Mouse (Mus musculus) embryonic facial prominence, embryonic 15.5 days (tissue): ENCODE data around the gene Hmx1. TPM values are rescaled to one million over a fixed set of nuclear protein-coding genes. Genes with fewer than 3 reads are reported as not detected.

Experiments
- ATAC-seq: fragments of 200-750 bp; cut with Nextera tagmentation; 2 replicates; pipeline ENCODE4 v1.8.0; 2017; ENCODE audit warnings: low read depth, moderate TSS enrichment; ENCODE audit not compliant: insufficient number of reproducible peaks, low FRiP score, low TSS enrichment
- H3K27ac ChIP-seq: fragments of 300-500 bp; sonication (generic); replicated peaks from 2 replicates; pipeline ENCODE4 v1.5.1; 2015; ENCODE audit warnings: mild to moderate bottlenecking, inconsistent platforms
- H3K27me3 ChIP-seq: fragments of 300-500 bp; sonication (generic); 2 replicates; pipeline ENCODE4 v1.6.1; 2015; ENCODE audit warnings: inconsistent platforms
- H3K36me3 ChIP-seq: fragments of 300-500 bp; sonication (generic); 2 replicates; pipeline ENCODE4 v1.6.1; 2015; ENCODE audit warnings: mild to moderate bottlenecking, inconsistent platforms
- H3K4me1 ChIP-seq: fragments of 300-500 bp; sonication (generic); 2 replicates; pipeline ENCODE4 v1.6.1; 2015; ENCODE audit warnings: inconsistent platforms
- H3K4me2 ChIP-seq: fragments of 300-500 bp; sonication (generic); replicated peaks from 2 replicates; pipeline ENCODE4 v1.6.1; 2015; ENCODE audit warnings: mild to moderate bottlenecking, inconsistent platforms
- H3K4me3 ChIP-seq: fragments of 300-500 bp; sonication (generic); replicated peaks from 2 replicates; pipeline ENCODE4 v1.5.1; 2015; ENCODE audit warnings: mild to moderate bottlenecking, inconsistent platforms
- H3K9ac ChIP-seq: fragments of 300-500 bp; sonication (generic); 2 replicates; pipeline ENCODE4 v1.6.1; 2015; ENCODE audit warnings: inconsistent platforms
- H3K9me3 ChIP-seq: fragments of 300-500 bp; sonication (generic); replicated peaks from 2 replicates; pipeline ENCODE4 v1.6.1; 2016; ENCODE audit warnings: inconsistent platforms
- WGBS: fragments of 180-500 bp; shearing (Covaris S2); methylation state at CpG from one replicate; pipeline ENCODE4 v1.1.7; 2015; 5-methylcytosine and 5-hydroxymethylcytosine counted together
- polyA plus RNA-seq: library from polyadenylated mRNA; unstranded; fragments of >200 nt; fragmentation: Nextera tagmentation; extraction: Ambion mirVana; gene quantifications from 2 replicates; pipeline ENCODE4 v1.2.1, GENCODE M21; 2015

Gene Hmx1
- polyA plus RNA-seq, 1 experiment from 2014 or later, result 1.7 TPM

- peaks cover 29% of the 10 kb centered on the region for H3K4me1 ChIP-seq
- peak overlapping the region; percentile 86 for H3K4me2 ChIP-seq
- H3K27ac ChIP-seq, result no peak overlapping the region
- ATAC-seq, result no peak
- H3K9me3 ChIP-seq, result no peaks in the 10 kb centered on the region
- 11% methylated on average over 11 of the region's 11 CpGs for WGBS
- H3K36me3 ChIP-seq, result no peaks in the 10 kb centered on the region
- H3K9ac ChIP-seq, result no peak overlapping the region
- peaks cover 100% of the 10 kb centered on the region for H3K27me3 ChIP-seq
- H3K4me3 ChIP-seq, result peak overlapping the region; percentile 55
These were observed 533 bp downstream of the Hmx1 start for GRCm38 (mm10) chr5:35389441-35389840.

DNA sequence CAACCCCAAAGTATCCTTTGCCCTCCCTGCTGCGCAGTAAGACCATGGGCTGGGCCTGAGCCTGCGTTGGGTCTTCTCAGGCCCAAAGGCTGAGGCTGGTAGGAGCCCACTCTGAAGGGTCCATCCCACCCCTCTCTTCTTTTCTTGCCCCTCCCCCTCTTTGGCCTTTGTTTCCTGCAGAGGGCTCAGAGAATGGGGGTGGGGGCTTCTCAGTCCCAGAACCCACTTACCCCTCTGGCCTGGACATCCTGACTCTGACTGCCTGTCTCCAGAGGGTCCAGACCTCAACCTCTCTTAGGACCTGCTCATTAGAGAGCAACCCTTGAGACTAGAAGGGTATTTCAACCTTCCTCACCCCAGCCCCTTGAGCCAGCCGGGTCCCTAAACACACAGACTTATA lies 1.0 kb downstream of the Hmx1 start:
- Histone ChIP-seq H3K4me2 (no peak overlapping the region), H3K4me1 (peaks cover 29% of the 10 kb centered on the region), H3K9ac (no peak overlapping the region), H3K36me3 (no peaks in the 10 kb centered on the region), H3K4me3 (peak overlapping the region; percentile 55; the same call in 1 of the 2 replicates), H3K27ac (no peak overlapping the region), H3K9me3 (no peaks in the 10 kb centered on the region), H3K27me3 (peaks cover 100% of the 10 kb centered on the region)
- ATAC-seq, result no peak
- 28% methylated on average over 3 of the region's 3 CpGs for WGBS

DNA sequence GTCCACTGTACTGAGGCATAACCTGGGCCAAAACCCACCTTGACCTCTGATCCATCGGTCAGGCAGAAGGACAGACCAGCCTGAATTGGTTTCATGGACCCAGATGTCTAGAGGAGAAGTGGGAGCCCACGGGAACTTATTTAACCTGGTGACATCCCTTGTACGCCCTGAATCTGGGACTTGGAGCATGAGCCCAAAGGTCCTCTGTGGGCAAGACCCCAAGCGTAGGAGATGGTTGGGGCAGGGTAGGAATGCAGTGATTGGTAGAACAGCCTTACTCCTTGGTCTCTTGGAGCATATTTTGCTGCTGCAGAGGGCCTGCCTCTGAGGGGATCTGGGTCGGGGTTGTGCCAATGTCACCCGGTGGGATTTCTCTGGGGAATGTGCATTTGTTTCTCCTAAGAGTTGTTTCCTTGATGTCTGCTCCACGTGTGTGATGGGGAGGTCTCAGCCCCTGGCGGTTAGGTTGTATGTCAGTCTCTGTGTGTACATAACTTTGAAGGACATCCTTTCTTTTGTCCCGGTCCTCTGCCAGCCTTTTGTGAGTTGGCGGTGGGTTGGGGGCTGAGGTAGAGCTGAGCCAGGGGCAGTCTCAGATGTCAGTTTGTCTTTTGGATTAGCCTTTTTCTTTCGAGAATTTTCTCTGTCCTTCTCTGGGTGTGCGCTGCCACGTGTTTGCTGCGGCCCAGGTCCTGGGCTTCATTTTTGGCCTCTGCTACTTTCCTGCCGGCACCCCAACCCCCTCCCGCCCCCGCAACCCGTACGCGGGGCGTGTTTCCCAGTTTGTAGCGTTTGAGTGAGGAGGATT lies 2.1 kb downstream of the Hmx1 start:
- ATAC-seq, result no peak
- no peak overlapping the region for H3K27ac ChIP-seq
- no peaks in the 10 kb centered on the region for H3K36me3 ChIP-seq
- H3K9ac ChIP-seq, result no peak overlapping the region
- H3K27me3 ChIP-seq, result peaks cover 100% of the 10 kb centered on the region
- H3K4me1 ChIP-seq, result peaks cover 34% of the 10 kb centered on the region
- WGBS, result 4% methylated on average over 22 of the region's 22 CpGs
- H3K9me3 ChIP-seq, result no peaks in the 10 kb centered on the region
- H3K4me2 ChIP-seq, result peak overlapping the region; percentile 66
- H3K4me3 ChIP-seq, result peak overlapping the region; percentile 40

DNA sequence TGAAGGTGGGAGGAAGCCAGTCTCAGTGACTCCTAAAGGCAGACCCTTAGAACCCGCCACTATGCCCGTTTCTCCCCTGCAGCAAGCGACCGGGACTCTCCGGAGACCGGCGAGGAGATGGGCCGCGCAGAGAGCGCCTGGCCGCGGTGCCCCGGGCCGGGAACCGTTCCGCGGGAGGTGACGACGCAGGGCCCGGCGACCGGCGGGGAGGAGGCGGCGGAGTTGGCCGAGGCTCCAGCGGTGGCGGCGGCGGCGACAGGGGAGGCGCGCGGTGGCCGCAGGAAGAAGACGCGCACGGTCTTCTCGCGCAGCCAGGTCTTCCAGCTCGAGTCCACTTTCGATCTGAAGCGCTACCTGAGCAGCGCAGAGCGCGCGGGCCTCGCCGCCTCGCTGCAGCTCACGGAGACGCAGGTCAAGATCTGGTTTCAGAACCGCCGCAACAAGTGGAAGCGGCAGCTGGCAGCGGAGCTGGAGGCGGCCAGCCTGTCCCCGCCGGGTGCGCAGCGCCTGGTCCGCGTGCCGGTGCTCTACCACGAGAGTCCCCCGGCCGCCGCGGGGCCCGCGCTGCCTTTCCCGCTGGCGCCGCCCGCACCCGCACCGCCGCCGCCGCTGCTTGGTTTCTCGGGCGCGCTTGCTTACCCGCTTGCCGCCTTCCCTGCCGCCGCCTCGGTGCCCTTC lies 2.9 kb downstream of the Hmx1 start:
- H3K4me2 ChIP-seq, result peak overlapping the region; percentile 66
- WGBS, result 1% methylated on average over 88 of the region's 88 CpGs
- peaks cover 97% of the 10 kb centered on the region for H3K27me3 ChIP-seq
- no peak for ATAC-seq
- H3K4me3 ChIP-seq, result peak overlapping the region; percentile 40
- no peaks in the 10 kb centered on the region for H3K9me3 ChIP-seq
- peaks cover 35% of the 10 kb centered on the region for H3K4me1 ChIP-seq
- no peaks in the 10 kb centered on the region for H3K36me3 ChIP-seq
- H3K9ac ChIP-seq, result no peak overlapping the region
- no peak overlapping the region for H3K27ac ChIP-seq

- Histone ChIP-seq H3K27me3 (peaks cover 97% of the 10 kb centered on the region), H3K9me3 (no peaks in the 10 kb centered on the region), H3K36me3 (no peaks in the 10 kb centered on the region), H3K27ac (no peak overlapping the region), H3K4me3 (peak overlapping the region; percentile 40), H3K4me2 (peak overlapping the region; percentile 66), H3K4me1 (peaks cover 40% of the 10 kb centered on the region), H3K9ac (no peak overlapping the region)
- WGBS, result under 1% methylated on average over 37 of the region's 37 CpGs
- ATAC-seq, result no peak
These were observed 3.4 kb downstream of the Hmx1 start for GRCm38 (mm10) chr5:35392334-35392695.

DNA sequence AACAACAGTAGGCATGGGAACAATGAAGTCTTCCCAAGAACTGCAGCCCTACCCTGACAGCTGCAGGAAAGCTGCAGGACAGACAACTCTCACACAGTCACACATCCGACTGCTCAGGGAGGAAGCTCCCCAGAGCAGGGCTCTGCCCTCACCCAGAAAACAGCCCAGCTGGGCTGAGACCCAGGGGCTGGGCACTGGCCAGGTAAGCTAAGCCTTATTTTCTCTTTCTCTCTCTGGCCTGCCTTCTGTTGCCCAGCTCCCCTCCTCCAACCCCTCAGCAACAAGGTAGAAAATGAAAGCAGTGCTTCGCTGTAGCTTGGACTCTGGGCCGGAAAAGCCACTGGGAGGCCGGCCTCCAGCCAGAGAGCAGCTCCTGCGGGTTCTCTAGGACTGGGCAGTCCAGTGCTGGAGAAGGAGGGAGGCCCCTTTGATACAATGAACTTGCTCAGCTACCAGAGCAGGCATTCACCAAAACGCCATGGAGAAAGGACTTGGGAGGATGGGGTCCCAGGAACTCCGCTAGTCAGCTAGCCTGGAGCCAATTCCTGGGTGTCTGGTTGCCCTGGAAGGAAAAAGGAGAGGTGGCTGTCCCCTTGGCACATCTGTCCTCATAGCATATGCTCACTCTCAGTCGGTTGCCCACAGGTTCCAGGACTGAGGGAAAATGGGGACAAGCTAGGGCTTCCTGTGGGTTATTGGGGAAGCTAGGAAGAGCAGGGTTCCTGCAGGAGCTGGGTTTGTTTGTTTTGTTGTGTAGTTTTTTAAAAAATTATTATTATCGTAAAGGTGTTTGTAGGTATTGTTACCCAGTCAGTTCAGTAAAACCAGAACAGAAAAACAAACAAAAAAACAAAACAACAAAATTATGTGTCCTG lies 6.9 kb downstream of the Hmx1 start:
- Histone ChIP-seq H3K9me3 (no peaks in the 10 kb centered on the region), H3K4me1 (peaks cover 38% of the 10 kb centered on the region), H3K36me3 (no peaks in the 10 kb centered on the region), H3K9ac (no peak overlapping the region), H3K4me3 (peak overlapping the region; percentile 7; the same call in 1 of the 2 replicates), H3K27me3 (peaks cover 97% of the 10 kb centered on the region), H3K4me2 (0 out of 2 replicates have a peak overlapping the region, but pooled peaks have one; percentile 15), H3K27ac (no peak overlapping the region)
- ATAC-seq, result no peak
- WGBS, result 11% methylated on average over 9 of the region's 9 CpGs

- 1% methylated on average over 57 of the region's 57 CpGs for WGBS
These were observed 8.2 kb downstream of the Hmx1 start for GRCm38 (mm10) chr5:35396976-35397641.

DNA sequence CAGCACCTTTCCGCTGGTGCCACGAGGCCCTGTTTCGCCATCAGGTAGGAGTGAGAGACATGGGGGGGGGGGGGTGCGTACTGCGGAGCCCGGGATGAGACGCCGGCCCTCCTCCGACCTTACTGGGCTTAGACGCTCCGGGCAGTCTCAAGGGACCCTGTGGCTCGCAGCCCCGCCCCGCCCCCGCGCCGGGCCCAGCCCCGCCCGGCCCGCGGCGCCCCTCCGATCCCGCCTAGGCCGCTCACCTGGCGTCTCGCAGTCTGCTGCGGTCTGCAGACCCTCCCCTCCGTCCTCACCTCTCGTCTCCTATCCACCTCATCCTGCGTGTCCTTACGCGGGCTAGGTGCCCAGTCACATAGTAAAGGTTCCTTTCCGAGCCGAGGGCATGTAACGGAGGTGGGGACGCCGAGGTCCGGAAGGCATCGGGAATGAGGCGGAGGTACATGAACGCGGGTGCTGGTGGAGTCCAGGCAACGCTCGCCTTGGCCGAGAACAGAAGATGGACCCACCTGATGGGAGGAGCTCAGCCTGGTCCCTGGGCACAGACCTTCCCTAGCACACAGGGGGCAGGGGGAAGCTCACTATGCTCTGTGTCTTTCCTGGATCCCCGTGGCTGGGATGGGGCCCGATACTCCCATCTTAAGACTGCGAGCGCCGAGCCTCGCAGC lies 8.9 kb downstream of the Hmx1 start:
- peak overlapping the region; percentile 38 for H3K4me2 ChIP-seq
- no peak overlapping the region for H3K9ac ChIP-seq
- peaks cover 97% of the 10 kb centered on the region for H3K27me3 ChIP-seq
- no peaks in the 10 kb centered on the region for H3K9me3 ChIP-seq
- H3K27ac ChIP-seq, result no peak overlapping the region
- H3K4me3 ChIP-seq, result peak overlapping the region; percentile 21
- under 1% methylated on average over 52 of the region's 52 CpGs for WGBS
- H3K36me3 ChIP-seq, result no peaks in the 10 kb centered on the region
- 0 out of 2 replicates have a peak, but pooled peaks have one; percentile 20 for ATAC-seq
- peaks cover 25% of the 10 kb centered on the region for H3K4me1 ChIP-seq

More at GRCm38 (mm10) chr5:35396976-35397641, 8.2 kb downstream of the Hmx1 start:
- Histone ChIP-seq H3K27ac (no peak overlapping the region), H3K4me3 (peak overlapping the region; percentile 21), H3K27me3 (peaks cover 97% of the 10 kb centered on the region), H3K9ac (no peak overlapping the region), H3K36me3 (no peaks in the 10 kb centered on the region), H3K4me2 (peak overlapping the region; percentile 38), H3K9me3 (no peaks in the 10 kb centered on the region), H3K4me1 (peaks cover 30% of the 10 kb centered on the region)
- ATAC-seq, result no peak

DNA sequence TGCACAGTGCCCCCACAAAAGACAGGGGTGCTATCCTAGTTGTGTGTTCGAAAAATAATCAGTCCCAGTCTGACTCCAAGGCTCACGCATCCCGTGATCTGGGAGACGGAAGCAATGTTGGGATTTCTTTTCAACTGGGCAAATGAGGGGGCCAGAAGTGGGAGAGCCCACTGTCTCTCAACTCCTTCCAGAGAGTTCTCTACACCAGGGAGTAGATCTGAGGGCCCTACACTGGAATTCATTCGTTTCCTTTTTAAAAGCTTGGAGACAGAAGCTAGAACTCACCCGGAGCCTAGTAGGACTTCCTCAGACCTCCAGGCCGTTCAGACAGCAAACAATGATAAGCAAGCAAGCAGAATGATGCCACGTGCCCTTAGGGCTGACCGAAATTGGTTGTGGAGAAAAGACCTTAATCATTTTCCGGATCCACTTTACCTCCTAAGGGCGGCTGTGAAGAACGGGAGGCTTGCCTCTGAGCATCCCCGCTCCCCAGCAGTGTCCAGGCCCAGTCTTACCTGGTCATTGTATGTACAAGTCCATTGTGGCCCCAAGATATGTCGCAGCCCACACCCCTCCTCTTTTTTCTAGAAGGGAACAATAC lies 9.5 kb downstream of the Hmx1 start:
- ATAC-seq, result no peak
- Histone ChIP-seq H3K9ac (no peak overlapping the region), H3K9me3 (no peaks in the 10 kb centered on the region), H3K4me3 (0 out of 2 replicates have a peak overlapping the region, but pooled peaks have one; percentile 21), H3K4me2 (no peak overlapping the region), H3K36me3 (no peaks in the 10 kb centered on the region), H3K27ac (no peak overlapping the region), H3K27me3 (peaks cover 97% of the 10 kb centered on the region), H3K4me1 (peaks cover 25% of the 10 kb centered on the region)
- 5% methylated on average over 14 of the region's 14 CpGs for WGBS

DNA sequence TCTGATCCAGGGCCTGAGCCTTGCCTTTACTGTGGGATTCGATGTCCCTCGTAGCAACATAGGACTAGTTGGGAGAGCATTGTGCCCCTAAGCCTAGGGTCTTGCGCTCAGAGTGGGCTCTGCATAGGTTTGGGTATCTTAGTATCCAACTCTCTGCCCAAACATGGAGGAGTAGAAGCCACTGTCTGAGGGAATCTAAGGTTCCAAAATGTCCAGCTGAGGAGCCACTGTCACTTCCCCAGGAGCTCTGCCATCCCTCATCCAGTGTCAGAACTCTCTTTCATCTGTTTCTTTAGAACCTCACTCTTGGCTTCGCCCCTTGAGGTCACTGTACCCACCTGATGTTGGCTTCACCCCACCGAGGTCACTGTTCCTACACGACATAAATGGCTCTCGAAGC lies 10.2 kb downstream of the Hmx1 start:
- 8% methylated on average over 7 of the region's 7 CpGs for WGBS

More for the DNA sequence above, 10.2 kb downstream of the Hmx1 start:
- no peak overlapping the region for H3K4me3 ChIP-seq
- no peak overlapping the region for H3K4me2 ChIP-seq
- ATAC-seq, result no peak
- no peak overlapping the region for H3K27ac ChIP-seq
- no peaks in the 10 kb centered on the region for H3K36me3 ChIP-seq
- no peak overlapping the region for H3K9ac ChIP-seq
- no peaks in the 10 kb centered on the region for H3K9me3 ChIP-seq
- H3K27me3 ChIP-seq, result peaks cover 97% of the 10 kb centered on the region
- peaks cover 25% of the 10 kb centered on the region for H3K4me1 ChIP-seq
